Mouse (Mus musculus) kidney, adult 11 months (tissue): ENCODE measurements around the gene Usp34.
"Not testable (repeated sequence)": the region's sequence is repeated elsewhere in the genome, so short reads cannot be mapped to it uniquely, and the experiment has no call there.

Source experiments
- DNase-seq: peaks from one replicate; pipeline ENCODE4 v3.0.0; 2022

Gene Usp34

GRCm38 (mm10) chr11:23504801-23505200, 198.1 kb downstream of the Usp34 start:
- not testable (repeated sequence) for DNase-seq

GRCm38 (mm10) chr11:23514785-23515184, 208.1 kb downstream of the Usp34 start:
- not testable (repeated sequence) for DNase-seq

DNA sequence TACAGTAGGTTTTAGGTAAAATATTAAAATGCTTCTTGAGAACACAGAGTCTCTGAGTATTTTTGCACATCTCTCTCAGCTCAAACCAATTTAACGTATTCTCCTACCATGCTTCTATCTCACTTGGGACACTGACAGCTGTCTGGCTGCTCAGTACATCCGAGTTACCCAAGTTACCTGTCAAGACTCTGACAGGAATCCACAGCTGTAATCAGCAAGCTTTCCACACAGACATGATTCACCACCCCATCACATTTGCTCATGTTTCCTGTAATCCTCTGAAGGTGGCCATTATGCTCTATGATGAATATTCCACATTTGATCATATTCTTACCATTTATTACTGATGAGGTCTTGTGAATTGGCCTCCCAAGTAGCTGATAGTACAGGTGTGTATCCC, 208.6 kb downstream of the Usp34 start:
- DNase-seq: no peak

DNA sequence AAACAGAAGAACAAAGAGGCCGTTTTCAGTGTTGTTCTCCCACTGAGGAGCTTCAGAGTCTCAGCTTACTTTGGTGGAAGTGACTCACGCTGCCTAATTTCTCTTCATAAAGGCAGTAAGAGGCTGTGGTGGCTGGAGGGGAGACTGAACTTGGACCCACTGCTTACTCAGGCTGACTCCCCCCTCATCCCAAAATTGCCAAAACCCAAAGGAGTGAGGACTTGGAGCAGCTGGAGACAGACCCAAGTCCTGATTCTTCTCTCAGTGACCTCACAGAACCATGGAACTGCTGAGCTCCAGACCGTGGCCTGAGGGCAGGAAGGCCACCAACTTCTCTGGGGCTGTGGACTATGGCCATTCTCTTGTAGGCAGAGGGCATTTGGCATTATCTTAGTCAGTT, 212.3 kb downstream of the Usp34 start:
- DNase-seq: no peak

DNA sequence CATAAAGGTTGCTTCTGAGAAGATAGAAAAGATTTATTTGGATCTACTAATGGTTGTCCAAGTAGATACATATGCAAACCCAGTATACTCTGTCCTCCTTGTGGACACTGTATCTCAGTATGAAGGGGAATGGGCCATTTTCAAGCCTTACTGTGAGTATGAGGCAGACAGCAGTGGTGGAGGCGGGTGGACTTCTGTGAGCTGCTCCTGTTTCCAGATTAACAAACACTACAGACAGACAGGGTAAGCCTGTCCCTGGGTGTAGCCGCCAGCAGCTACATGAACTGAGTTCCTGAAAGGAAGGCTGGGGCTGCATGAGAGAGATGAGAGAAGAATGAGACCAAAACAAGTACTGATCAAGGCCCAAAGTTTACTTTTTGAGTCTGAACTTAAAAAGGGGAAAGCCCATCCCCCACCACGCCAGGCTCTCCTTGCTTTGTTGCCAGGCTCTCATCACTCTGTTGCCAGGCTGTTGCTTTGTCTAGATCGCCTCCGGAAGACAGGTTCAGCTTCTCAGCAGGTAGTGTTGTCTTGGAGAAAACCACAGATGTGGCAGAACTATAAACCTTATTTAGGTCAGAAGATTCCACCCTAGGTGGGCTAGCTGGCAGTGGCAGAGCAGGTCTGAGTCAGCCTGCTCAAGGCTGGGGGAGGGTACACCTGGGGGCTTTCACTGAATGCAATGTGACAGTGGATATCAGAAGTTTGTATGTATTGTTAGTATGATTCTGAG, 213.9 kb downstream of the Usp34 start, which contains the start of gene 1700093K21Rik:
Gene 1700093K21Rik, minus strand, starts transcription at position 683 of the 733 bp plus-strand sequence.
- DNase-seq: no peak

DNA sequence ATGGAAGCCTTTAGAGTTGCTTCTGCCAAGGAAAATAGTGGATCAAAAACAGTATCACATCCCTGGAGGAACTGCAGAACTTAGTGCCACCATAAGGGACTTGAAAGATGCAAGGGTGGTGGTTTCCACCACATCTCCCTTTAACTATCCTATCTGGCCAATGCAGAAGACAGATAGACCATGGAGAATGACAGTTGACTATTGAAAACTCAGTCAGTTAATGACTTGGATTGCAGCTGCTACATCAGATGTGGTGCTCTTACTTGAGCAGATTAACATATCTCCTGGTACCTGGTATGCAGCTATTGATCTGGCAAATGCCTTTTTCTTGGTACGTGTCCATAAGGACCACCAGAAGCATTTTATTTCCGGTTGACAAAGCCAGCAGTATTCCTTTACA, 230.8 kb downstream of the Usp34 start:
- no peak for DNase-seq
